Mouse (Mus musculus) liver, adult 2 months (tissue): ENCODE results near the gene Sipa1l3.

Experiments
- CTCF ChIP-seq: fragments of 200-500 bp; IDR thresholded peaks from 2 replicates; pipeline ENCODE4 v1.5.1; 2011; ENCODE audit warnings: low read depth, low read length, control low read depth
- POLR2A ChIP-seq: fragments of 200-500 bp; IDR thresholded peaks from 2 replicates; pipeline ENCODE4 v1.6.1; 2011; ENCODE audit warnings: low read length, control low read depth; ENCODE audit not compliant: insufficient read depth; ENCODE audit errors: extremely low read depth

DNA sequence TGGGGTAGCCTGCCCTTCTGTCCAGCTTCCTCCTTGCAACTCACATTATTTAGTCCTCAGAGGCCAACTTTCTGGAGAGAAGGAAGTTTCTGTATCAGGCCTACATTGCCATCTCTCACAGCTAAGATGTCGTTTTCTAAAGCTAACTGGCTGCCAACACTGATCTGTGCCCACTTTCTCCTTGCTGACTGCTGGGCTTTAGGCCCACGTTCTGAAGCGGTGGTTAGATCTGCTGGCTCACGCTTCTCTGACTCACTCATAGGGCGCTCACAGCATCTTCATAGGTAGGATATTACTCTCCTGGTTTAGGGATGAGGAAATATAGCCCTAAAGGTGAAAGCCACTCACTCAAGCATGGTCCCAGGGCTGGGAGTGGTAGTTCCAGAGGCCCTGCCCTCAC, 56.3 kb downstream of the Sipa1l3 start:
- TF ChIP-seq CTCF (no peak), POLR2A (no peak)
